Mouse (Mus musculus) right cerebral cortex, adult 2 months (tissue): ENCODE measurements at regions not wholly inside any gene's neighbourhood (a gene's known extent, or its start where the extent isn't known, plus 50 kb on each side); places are given as distances from the start of the nearest gene placed in this dataset.
"Not testable (repeated sequence)": the region's sequence is repeated elsewhere in the genome, so short reads cannot be mapped to it uniquely, and the experiment has no call there.

Source experiments
- DNase-seq, 2 experiments: peaks; one replicate each; pipeline ENCODE4 v3.0.0; 2021 to 2022; ENCODE audit warnings: low spot score in 2 of 2

- no peak for DNase-seq
Measured at GRCm38 (mm10) chr4:45647514-45647913, 115.2 kb upstream of the Shb start.

DNA sequence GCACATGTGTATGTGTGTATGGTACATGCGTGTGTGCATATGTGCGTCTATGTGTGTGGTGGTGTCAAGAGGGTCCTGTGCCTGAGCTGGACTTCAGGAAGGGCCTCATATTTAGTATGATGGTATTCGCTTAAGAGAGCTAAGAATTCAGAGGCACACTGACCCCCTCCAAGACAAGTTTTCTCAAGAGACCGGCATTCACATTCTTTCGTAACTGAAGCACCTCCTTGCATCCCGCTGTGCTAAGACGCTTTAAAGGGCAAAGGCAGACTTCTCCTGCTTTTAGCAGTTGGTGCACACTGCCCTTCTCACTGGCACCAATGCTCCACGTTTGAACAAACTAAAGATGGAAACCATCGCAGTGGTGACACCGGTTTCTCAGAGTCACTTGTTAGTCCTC lies 110.3 kb upstream of the Shb start:
- no peak for DNase-seq

- DNase-seq: no peak
Measured at GRCm38 (mm10) chr4:45641272-45641671, 109.0 kb upstream of the Shb start.

- DNase-seq: no peak
Measured at GRCm38 (mm10) chr4:45640713-45641112, 108.4 kb upstream of the Shb start.

DNA sequence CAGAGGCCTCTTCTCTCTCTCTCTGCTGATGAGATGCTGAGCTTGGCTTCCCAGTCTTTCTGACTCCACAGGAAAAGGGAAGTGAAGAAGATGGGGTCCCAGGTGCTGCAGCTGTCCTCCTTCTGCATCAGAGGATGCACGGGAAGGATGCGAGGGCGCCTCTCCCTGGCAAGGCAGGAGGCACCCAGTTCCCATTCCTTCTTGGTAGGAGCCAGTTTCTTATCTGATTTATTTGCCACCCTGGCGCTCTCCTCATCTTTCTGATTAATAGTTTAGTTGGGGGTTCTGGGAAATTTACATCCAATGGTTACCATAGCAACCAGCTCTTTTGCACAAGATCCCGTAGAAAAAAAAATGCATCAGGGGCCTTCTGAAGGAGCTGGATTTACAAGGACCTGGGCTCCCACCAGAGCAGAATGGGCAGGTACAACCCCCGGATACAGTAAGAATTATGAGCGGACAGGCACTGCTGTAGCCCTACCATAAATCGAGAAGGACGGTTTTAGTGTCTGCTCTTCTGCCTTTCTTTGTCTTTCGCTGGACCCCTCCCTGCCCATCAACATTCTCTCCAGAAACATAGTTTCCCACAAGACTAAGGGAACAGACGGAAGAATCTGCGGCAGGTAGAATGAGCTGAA lies 107.2 kb upstream of the Shb start:
- DNase-seq: peak in 1 of 2 experiments; percentile 4

DNA sequence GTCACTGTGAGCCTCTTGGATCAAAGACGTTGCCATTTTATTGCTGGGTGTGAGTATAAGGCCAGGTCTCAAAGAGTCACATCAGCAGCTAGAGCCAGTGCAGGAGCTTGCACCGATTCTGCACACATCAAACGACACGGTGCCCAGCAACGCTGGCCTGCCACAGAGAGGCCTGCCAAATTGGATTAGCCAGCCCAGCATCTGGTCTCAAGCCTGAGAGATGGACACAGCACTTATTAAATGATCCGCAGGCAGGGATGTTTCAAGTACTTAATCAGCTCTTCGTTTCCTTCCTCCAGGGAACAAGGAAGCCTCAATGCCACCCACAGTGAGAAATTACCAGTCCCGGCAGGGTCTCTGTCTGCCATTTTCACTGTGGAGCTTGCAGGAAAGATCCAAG lies 106.1 kb upstream of the Shb start:
- no peak for DNase-seq

DNA sequence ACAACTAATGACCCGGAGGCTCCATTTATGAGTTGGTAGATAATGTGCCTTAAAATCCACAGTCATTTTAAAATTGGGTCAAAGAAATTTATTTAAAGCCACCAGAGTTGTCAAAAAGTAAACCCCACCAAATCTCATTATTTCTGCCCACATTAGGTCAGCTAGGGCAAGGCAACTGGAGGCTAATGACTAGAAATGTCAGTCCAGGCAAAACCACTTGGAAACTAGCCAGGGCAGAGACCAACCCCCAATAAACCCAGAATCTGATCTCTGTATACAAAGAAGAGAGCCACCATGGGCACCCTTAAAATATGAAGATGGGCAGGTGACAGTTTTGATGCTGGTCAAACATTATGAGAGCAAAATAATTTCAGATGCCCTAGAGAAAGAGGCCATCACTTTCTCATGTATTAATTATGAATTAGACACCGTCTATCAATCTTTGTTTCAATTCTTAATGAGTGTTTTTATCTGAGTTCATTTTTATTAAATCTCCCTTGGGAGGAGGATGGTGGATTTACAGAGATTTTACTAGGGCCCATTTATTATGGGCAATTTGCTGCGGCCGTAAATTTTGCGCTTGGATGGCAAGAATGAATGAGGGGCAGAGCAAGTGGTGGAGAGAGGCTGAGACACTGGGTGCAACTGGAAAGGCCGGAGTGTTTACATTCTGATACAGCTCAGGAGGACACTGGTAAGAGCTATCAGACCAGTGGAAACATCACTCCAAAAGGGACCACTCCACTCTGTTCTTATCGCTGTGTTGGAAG lies 99.2 kb upstream of the Shb start:
- DNase-seq: no peak

- DNase-seq: no peak
Measured at GRCm38 (mm10) chr4:45625633-45626032, 93.4 kb upstream of the Shb start.

DNA sequence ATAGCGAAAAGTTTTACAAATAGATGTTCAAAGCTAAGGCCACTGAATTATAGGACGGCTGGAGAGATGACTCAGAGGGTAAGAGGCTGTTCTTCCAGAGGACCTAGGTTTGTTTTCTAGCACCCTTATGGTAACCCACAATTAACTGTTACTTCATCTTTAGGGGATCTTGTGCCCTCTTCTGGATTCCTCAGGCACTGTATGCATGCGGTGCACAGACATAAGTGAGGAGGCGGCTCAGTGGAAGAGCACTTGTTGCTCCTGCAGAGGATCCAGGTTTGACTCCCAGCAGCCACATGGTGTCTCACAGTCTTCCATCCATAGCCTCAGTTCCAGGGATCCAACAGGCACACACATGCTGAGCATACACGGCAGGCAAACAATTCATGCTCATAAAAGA lies 89.7 kb upstream of the Shb start:
- DNase-seq: no peak

GRCm38 (mm10) chr4:45617126-45617525 lies 84.9 kb upstream of the Shb start:
- no peak for DNase-seq

DNA sequence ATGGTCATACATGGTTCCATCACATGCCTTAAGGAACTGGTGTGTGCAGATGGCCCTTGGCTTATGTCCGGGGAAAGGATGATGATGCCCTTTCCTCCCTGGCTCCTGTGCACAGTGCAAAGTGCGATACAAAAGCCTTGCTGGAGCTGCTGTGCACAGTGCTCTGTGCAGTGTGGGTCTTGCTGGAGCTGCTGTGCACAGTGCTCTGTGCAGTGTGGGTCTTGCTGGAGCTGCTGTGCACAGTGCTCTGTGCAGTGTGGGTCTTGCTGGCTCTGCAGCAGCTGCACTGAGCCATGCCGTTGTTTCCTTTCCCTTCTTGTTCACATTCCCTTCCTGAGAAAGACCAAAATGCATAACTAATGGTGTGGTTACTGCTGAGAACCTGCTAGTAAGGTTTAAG lies 81.2 kb upstream of the Shb start:
- not testable (repeated sequence) for DNase-seq

DNA sequence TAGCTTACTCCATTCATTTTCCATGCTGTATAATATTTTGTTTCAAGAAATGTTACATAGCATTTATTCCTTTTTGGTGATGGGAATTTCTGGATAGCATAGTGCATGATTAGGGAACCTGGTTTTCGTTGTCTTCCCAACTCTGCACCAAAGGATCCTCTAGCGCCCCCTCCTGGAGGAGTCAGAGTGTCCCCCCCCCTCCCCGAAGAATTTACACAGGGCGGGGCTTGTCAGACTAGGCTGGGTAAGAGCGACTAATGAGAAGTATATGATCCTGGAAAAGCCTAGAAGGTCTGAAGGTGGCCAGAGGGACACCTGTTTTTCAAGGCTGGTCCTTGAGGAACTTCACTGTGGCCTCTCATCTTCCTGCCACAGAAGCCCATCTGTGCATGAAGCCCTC lies 79.9 kb upstream of the Shb start:
- no peak for DNase-seq

DNA sequence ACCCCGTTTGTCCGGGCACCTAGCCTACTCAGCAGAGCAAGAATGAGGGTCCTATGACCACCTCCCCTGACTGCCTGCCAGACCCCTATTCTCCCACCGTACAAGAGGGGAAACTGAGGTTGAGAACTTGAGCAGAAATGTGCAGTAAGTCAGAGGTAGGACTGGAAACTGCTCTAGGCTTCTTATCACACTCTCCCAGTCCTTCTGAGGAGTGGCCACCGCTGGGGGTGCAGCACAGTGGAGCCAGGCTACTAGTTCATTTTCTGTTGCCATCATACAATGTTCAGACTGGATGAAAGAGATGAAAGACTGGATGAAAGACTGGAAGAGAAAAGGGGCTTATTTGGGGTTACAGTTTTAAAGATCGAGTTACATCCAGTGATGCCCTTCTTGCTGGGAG lies 78.7 kb upstream of the Shb start:
- no peak for DNase-seq

- DNase-seq: no peak
Measured at GRCm38 (mm10) chr4:45606578-45606977, 74.3 kb upstream of the Shb start.

GRCm38 (mm10) chr4:45605681-45606080 lies 73.4 kb upstream of the Shb start:
- no peak for DNase-seq

GRCm38 (mm10) chr4:45604271-45604800 lies 72.1 kb upstream of the Shb start:
- DNase-seq: no peak

DNA sequence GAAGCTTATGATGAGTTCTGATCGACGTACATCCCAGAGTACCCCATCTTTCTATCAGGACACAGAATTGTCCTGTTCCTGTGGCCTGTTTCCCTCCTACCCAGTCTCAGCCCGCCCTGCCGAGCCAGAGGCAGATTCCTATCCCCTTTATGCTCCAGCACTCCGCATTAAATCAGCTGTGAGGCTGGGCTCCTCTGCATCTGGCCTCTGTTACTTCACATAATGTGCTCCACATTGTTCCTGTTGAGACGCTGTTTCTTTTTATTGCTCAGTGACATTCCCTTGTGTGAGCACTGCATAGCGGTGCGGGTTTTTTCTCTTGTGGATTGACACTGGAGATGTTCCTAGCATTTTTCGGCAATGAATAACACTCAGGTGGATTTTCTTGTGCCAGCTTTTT lies 68.2 kb upstream of the Shb start:
- no peak for DNase-seq

DNA sequence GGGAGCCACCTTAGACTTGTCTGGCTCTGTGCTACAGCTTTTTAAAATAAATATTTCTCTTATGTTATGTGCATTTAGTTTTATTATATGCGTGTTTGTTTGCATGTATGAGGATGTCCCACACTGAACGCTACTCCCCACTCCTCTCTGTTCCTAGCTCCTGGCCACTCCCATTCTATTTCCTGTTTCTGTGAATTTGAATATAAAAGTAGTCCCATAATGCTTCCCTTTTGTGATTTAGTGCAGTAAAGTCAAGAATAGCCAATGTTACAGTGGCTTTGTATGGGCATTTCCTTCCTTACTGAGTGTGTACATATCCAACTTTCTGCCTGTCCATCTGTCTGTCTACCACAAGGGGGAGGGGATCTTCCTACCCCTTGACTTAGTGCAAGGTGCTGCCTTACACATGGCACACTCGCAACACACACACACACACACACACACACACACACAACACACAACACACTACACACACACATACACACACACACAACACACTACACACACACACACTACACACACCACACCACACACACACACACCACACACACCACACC lies 61.2 kb upstream of the Shb start:
- DNase-seq: no peak

GRCm38 (mm10) chr4:45592766-45593165 lies 60.5 kb upstream of the Shb start:
- DNase-seq: no peak

- DNase-seq: no peak
Measured at GRCm38 (mm10) chr4:45591405-45592315, 59.4 kb upstream of the Shb start.

GRCm38 (mm10) chr4:45590836-45591235 lies 58.6 kb upstream of the Shb start:
- DNase-seq: no peak

GRCm38 (mm10) chr4:45588322-45588721 lies 56.1 kb upstream of the Shb start:
- no peak for DNase-seq
